Mouse (Mus musculus) stomach, embryonic 15.5 days (tissue): ENCODE data around the gene Ptpn7. TPM values are rescaled to one million over a fixed set of nuclear protein-coding genes. Genes with fewer than 3 reads are reported as not detected.

Experiments
- ATAC-seq: fragments of 200-750 bp; cut with Nextera tagmentation; 2 replicates; pipeline ENCODE4 v1.8.0; 2017; ENCODE audit warnings: low read depth, moderate number of reproducible peaks, moderate TSS enrichment; ENCODE audit not compliant: insufficient read depth, low FRiP score
- H3K27ac ChIP-seq: fragments of 300-500 bp; sonication (generic); 2 replicates; pipeline ENCODE4 v1.5.1; 2015; ENCODE audit warnings: mild to moderate bottlenecking, inconsistent platforms
- H3K27me3 ChIP-seq: fragments of 300-500 bp; sonication (generic); replicated peaks from 2 replicates; pipeline ENCODE4 v1.6.1; 2015; ENCODE audit warnings: inconsistent platforms
- H3K36me3 ChIP-seq: fragments of 300-500 bp; sonication (generic); 2 replicates; pipeline ENCODE4 v1.6.1; 2015; ENCODE audit warnings: inconsistent platforms
- H3K4me1 ChIP-seq: fragments of 300-500 bp; sonication (generic); 2 replicates; pipeline ENCODE4 v1.6.1; 2015; ENCODE audit warnings: inconsistent platforms
- H3K4me2 ChIP-seq: fragments of 300-500 bp; sonication (generic); 2 replicates; pipeline ENCODE4 v1.6.1; 2015; ENCODE audit warnings: mild to moderate bottlenecking, inconsistent platforms
- H3K4me3 ChIP-seq: fragments of 300-500 bp; sonication (generic); replicated peaks from 2 replicates; pipeline ENCODE4 v1.5.1; 2015; ENCODE audit warnings: inconsistent platforms
- H3K9ac ChIP-seq: fragments of 300-500 bp; sonication (generic); 2 replicates; pipeline ENCODE4 v1.6.1; 2015; ENCODE audit warnings: inconsistent platforms
- H3K9me3 ChIP-seq: fragments of 300-500 bp; sonication (generic); 2 replicates; pipeline ENCODE4 v1.6.1; 2016; ENCODE audit warnings: inconsistent platforms
- WGBS: fragments of 180-500 bp; shearing (Covaris S2); methylation state at CpG from one replicate; pipeline ENCODE4 v1.1.7; 2015; 5-methylcytosine and 5-hydroxymethylcytosine counted together
- polyA plus RNA-seq: library from polyadenylated mRNA; unstranded; fragments of >200 nt; fragmentation: Nextera tagmentation; extraction: Ambion mirVana; gene quantifications from 2 replicates; pipeline ENCODE4 v1.2.1, GENCODE M21; 2015

Ptpn7 gene
- polyA plus RNA-seq, 1 experiment from 2014 or later = 3.3 TPM

DNA sequence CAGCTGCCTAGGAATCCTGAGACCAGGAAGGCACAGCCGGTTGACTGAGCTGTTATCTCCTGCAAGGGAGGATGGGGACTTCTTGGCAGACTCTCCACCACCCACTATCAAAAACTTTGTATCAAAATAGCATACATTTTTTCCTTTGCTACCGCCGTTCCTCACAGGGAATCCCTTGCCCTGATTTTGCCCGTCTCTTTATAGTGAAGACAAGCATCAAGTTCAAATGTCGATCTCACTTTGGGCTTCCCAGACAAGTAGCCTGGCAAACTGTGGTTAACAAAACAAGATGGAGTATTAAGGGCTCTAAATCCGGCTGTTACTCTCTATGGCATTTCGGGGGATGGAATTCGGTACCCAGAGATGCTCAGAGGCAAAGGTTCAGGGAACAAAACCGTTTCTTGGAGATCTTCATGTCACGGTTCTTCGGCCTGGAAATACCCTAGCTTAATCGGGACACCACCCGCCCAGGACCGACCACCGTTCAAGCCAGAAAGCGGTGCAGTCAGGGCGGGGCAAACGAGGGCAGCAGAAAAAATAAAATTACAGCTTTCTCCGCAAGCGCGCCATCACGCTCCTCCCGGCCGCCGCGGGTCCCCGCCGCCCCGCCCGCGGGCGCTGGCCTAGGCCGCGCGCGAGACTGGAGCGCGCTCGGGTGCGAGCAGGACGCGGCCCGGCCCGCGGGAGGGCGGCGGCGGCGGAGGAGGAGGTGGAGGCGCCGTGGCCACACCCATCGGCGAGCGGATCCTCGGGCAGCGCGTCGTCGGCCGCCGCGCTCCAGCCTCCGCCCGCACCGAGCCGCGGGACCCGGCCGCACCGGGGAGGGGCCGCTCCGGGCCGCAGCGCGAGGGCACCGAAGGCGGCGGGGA lies 13.8 kb downstream of the Ptpn7 start, which contains the start of gene Arl8a:
TSS of gene Arl8a (plus strand) at position 748 of the 869 bp plus-strand sequence.
- peaks cover 15% of the 10 kb centered on the region; the same call in 1 of the 2 replicates for H3K4me1 ChIP-seq
- H3K36me3 ChIP-seq = no peaks in the 10 kb centered on the region
- WGBS = under 1% methylated on average over 73 of the region's 78 CpGs
- peak within 1 kb of the TSS; percentile 76 for H3K27ac ChIP-seq
- peak; percentile 88 for ATAC-seq
- no peaks in the 10 kb centered on the region for H3K9me3 ChIP-seq
- H3K27me3 ChIP-seq = no peaks in the 10 kb centered on the region
- H3K4me2 ChIP-seq = peak within 1 kb of the TSS; percentile 79
- H3K4me3 ChIP-seq = peak within 1 kb of the TSS; percentile 86
- peak within 1 kb of the TSS; percentile 88 for H3K9ac ChIP-seq

- Histone ChIP-seq H3K4me3 (peak overlapping the region; percentile 86), H3K4me2 (peak overlapping the region; percentile 79), H3K27me3 (no peaks in the 10 kb centered on the region), H3K4me1 (peaks cover 16% of the 10 kb centered on the region; the same call in 1 of the 2 replicates), H3K9me3 (no peaks in the 10 kb centered on the region), H3K36me3 (no peaks in the 10 kb centered on the region), H3K9ac (peak overlapping the region; percentile 88), H3K27ac (peak overlapping the region; percentile 76)
- ATAC-seq = peak; percentile 57
- under 1% methylated on average over 69 of the region's 69 CpGs for WGBS
Measured at GRCm38 (mm10) chr1:135146946-135147701, 14.6 kb downstream of the Ptpn7 start.

DNA sequence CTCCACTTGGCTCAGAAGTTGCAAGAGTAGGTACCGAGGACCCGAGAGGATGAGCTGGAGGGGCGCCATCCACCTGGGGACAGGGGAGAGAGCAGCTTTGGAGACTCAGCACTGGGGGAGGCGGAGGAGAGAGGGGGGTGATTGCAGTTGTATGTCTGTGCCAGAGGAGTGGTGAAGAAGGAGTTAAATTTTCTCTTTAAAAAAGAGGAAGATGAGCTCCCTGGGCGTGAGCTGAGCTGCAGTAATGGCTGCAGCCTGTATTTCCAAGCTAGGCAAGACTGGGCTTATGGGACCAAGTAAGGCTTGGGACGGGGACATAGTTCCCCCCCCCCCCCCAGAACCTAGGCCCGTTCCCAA lies 15.2 kb downstream of the Ptpn7 start:
- peaks cover 16% of the 10 kb centered on the region; the same call in 1 of the 2 replicates for H3K4me1 ChIP-seq
- peak; percentile 13 for ATAC-seq
- H3K4me2 ChIP-seq = peak overlapping the region; percentile 79
- peak overlapping the region; percentile 86 for H3K4me3 ChIP-seq
- H3K27ac ChIP-seq = peak overlapping the region; percentile 76
- H3K36me3 ChIP-seq = no peaks in the 10 kb centered on the region
- peak overlapping the region; percentile 88 for H3K9ac ChIP-seq
- no peaks in the 10 kb centered on the region for H3K9me3 ChIP-seq
- no peaks in the 10 kb centered on the region for H3K27me3 ChIP-seq
- 7% methylated on average over 7 of the region's 7 CpGs for WGBS

DNA sequence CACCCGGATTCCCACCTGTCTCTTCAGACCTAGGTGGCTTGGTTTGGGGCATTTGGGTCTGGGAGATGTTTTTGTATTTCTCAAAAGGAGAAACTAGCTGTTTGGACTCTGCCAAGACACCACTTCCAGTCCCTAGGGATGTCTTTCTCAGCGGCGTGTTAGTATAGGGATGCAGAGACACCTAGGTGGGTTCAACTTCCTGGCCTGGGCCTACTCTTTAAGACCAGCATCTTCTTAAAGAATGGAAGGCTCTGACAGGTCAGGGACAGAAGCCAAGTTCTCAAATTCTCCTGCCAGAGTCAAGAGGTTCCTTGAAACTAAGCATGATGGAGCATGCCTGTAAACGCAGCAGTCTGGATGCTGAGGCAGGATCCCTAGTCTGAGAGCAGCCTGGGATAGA lies 16.0 kb downstream of the Ptpn7 start:
- WGBS = 68% methylated on average over 4 of the region's 4 CpGs
- peaks cover 16% of the 10 kb centered on the region; the same call in 1 of the 2 replicates for H3K4me1 ChIP-seq
- H3K9me3 ChIP-seq = no peaks in the 10 kb centered on the region
- H3K27ac ChIP-seq = peak overlapping the region; percentile 76; the same call in 1 of the 2 replicates
- peak overlapping the region; percentile 79 for H3K4me2 ChIP-seq
- ATAC-seq = no peak
- H3K9ac ChIP-seq = no peak overlapping the region
- H3K36me3 ChIP-seq = no peaks in the 10 kb centered on the region
- no peaks in the 10 kb centered on the region for H3K27me3 ChIP-seq
- H3K4me3 ChIP-seq = peak overlapping the region; percentile 86

DNA sequence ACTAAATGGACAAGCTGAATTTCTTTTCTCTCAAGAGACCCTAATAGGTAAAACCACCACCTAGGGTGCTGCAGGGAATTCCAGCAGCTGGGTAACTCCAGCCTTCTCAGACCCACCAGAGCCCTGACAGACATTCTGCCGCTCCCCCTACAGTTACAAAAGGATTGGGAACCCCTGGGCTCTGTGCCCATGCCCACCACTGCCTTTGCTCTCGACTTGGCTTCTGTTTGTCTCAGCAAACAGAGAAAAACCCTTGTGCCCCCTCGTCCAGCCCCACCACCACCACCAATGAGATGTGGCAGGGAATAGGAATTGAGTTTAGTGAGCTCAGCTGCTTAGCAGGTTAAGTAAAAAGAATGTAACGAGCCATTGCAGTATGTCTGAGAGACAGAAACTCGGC lies 16.5 kb downstream of the Ptpn7 start:
- Histone ChIP-seq H3K4me2 (peak overlapping the region; percentile 79; the same call in 1 of the 2 replicates), H3K4me1 (peaks cover 18% of the 10 kb centered on the region), H3K27me3 (no peaks in the 10 kb centered on the region), H3K9ac (no peak overlapping the region), H3K9me3 (no peaks in the 10 kb centered on the region), H3K4me3 (no peak overlapping the region), H3K36me3 (no peaks in the 10 kb centered on the region), H3K27ac (no peak overlapping the region)
- 65% methylated on average over 5 of the region's 5 CpGs for WGBS
- ATAC-seq = no peak

GRCm38 (mm10) chr1:135154011-135154410 lies 21.5 kb downstream of the Ptpn7 start:
- ATAC-seq = no peak
- peak overlapping the region; percentile 56 for H3K27ac ChIP-seq
- H3K36me3 ChIP-seq = peaks cover 16% of the 10 kb centered on the region
- WGBS = 30% methylated on average over 13 of the region's 13 CpGs
- H3K9ac ChIP-seq = no peak overlapping the region
- H3K4me3 ChIP-seq = peak overlapping the region; percentile 16; the same call in 1 of the 2 replicates
- peaks cover 17% of the 10 kb centered on the region for H3K4me1 ChIP-seq
- H3K27me3 ChIP-seq = no peaks in the 10 kb centered on the region
- peak overlapping the region; percentile 40 for H3K4me2 ChIP-seq
- no peaks in the 10 kb centered on the region for H3K9me3 ChIP-seq

DNA sequence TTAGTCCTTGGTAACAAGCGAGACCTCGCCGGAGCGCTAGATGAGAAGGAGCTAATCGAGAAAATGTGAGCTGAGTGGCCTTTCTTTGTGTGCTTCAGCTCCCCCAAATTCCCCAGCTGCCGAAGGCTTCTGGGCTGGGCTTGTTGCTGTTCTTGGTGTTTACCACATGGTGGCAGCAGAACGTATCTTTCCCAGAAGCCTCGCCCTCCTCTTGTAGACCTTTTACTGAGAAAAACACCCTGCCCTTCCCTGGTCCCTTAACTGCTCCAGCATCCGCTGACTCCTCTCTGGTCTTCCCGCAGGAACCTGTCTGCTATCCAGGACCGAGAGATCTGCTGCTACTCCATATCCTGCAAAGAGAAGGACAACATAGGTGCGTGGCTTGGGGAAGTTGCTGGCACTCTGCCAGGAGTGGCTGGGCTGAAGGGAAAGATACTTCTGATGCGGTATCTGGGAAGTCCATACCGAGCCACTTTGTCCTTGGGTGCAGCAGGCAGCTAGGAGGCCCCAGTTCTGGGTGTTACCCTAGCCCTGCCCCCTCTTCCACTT lies 22.0 kb downstream of the Ptpn7 start:
- Histone ChIP-seq H3K4me3 (peak overlapping the region; percentile 16; the same call in 1 of the 2 replicates), H3K36me3 (peaks cover 16% of the 10 kb centered on the region), H3K27ac (peak overlapping the region; percentile 76), H3K4me1 (peaks cover 17% of the 10 kb centered on the region), H3K27me3 (no peaks in the 10 kb centered on the region), H3K4me2 (peak overlapping the region; percentile 40), H3K9me3 (no peaks in the 10 kb centered on the region), H3K9ac (no peak overlapping the region)
- 1% methylated on average over 14 of the region's 14 CpGs for WGBS
- ATAC-seq = peak; percentile 77

DNA sequence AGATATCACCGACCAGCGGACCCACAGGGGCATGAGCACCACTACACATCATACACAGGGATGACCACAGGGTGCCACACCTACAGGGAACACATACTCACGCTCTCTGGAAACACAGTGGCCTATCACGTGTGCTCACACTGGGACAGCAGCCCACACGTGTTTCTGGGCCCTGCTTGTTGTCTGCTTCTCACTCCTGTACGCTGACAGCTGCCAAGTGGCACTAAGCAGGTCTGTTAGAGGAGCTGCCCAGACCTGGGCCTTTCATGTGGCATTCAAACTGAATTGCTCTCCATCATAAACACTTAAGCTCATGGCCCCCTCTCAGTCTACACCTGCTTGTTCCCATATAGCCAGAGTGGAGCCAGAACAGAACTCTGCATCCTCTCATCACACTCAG lies 23.8 kb downstream of the Ptpn7 start:
- no peak for ATAC-seq
- H3K9ac ChIP-seq = no peak overlapping the region
- no peak overlapping the region for H3K27ac ChIP-seq
- H3K4me3 ChIP-seq = no peak overlapping the region
- no peaks in the 10 kb centered on the region for H3K27me3 ChIP-seq
- H3K9me3 ChIP-seq = no peaks in the 10 kb centered on the region
- WGBS = 81% methylated on average over 6 of the region's 6 CpGs
- H3K36me3 ChIP-seq = peaks cover 16% of the 10 kb centered on the region
- peaks cover 14% of the 10 kb centered on the region for H3K4me1 ChIP-seq
- H3K4me2 ChIP-seq = no peak overlapping the region

DNA sequence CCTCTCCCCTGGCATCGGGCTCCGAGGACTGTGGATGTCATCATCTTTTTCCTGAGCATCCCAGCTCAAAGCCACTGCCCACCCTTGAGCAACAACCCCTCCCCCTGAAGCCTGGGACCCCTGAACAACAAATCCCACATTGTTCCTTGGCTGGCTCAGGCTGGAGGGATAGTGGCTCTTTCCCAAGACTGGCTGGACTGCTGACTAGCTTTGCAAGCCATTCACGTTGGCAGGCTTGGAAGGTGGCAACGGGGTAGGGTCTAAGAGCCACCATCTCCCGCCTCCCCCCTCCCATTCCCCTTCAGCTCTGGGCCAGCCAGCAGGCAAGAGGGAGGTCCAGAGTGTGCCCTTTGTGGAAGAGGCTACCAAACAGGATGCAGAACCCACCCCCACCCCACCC lies 26.1 kb downstream of the Ptpn7 start:
- WGBS = 65% methylated on average over 5 of the region's 5 CpGs
- Histone ChIP-seq H3K27ac (0 out of 2 replicates have a peak overlapping the region, but pooled peaks have one; percentile 21), H3K9ac (no peak overlapping the region), H3K27me3 (no peaks in the 10 kb centered on the region), H3K4me2 (no peak overlapping the region), H3K9me3 (no peaks in the 10 kb centered on the region), H3K4me3 (no peak overlapping the region), H3K4me1 (peaks cover 12% of the 10 kb centered on the region), H3K36me3 (peaks cover 16% of the 10 kb centered on the region)
- no peak for ATAC-seq

DNA sequence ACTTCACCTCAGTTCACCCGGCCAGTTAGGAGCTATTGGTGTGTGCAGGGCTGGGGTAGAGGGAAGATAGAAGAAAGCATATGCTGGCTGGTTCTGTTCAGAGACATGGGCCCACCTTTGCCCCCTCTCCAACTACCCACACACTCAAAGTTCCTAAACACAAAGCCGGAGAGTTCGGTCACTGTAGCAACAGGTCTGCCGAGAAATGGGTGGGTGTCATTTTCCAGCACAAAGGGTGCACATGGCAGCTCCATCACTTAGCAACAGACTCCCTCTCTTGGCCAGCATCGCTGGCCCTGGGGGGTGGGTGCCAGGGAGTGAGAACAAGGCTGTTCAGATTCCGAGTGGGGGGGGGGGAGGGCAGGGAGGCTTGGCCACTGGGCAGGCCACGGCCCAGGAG lies 26.6 kb downstream of the Ptpn7 start:
- WGBS = 63% methylated on average over 7 of the region's 7 CpGs
- Histone ChIP-seq H3K4me1 (peaks cover 9% of the 10 kb centered on the region), H3K27me3 (no peaks in the 10 kb centered on the region), H3K9me3 (no peaks in the 10 kb centered on the region), H3K4me2 (no peak overlapping the region), H3K4me3 (no peak overlapping the region), H3K27ac (peak overlapping the region; percentile 21; the same call in 1 of the 2 replicates), H3K9ac (no peak overlapping the region), H3K36me3 (peaks cover 16% of the 10 kb centered on the region)
- ATAC-seq = no peak

- no peaks in the 10 kb centered on the region for H3K27me3 ChIP-seq
- peak overlapping the region; percentile 16; the same call in 1 of the 2 replicates for H3K27ac ChIP-seq
- H3K36me3 ChIP-seq = peaks cover 16% of the 10 kb centered on the region
- H3K4me1 ChIP-seq = peaks cover 5% of the 10 kb centered on the region; the same call in 1 of the 2 replicates
- ATAC-seq = no peak
- no peak overlapping the region for H3K4me2 ChIP-seq
- 66% methylated on average over 11 of the region's 11 CpGs for WGBS
- H3K9me3 ChIP-seq = no peaks in the 10 kb centered on the region
- H3K9ac ChIP-seq = no peak overlapping the region
- H3K4me3 ChIP-seq = no peak overlapping the region
Measured at GRCm38 (mm10) chr1:135159556-135160123, 27.1 kb downstream of the Ptpn7 start.
